Mouse (Mus musculus) olfactory bulb, adult 2 months (tissue): Measurements from ENCODE around the gene Scd1. TPM values are rescaled to one million over a fixed set of nuclear protein-coding genes. Genes with fewer than 3 reads are reported as not detected.

Experiments used
- H3K27ac ChIP-seq: fragments of 200-500 bp; 2 replicates; pipeline ENCODE4 v1.5.1; 2012; ENCODE audit warnings: low read depth, low read length; ENCODE audit not compliant: insufficient read depth
- H3K4me1 ChIP-seq: fragments of 200-500 bp; 2 replicates; pipeline ENCODE4 v1.6.1; 2012; ENCODE audit warnings: low read length; ENCODE audit not compliant: control insufficient read depth, insufficient read depth
- H3K4me3 ChIP-seq: fragments of 200-500 bp; 2 replicates; pipeline ENCODE4 v1.5.1; 2012; ENCODE audit warnings: mild to moderate bottlenecking, low read depth, low read length, moderate library complexity; ENCODE audit not compliant: insufficient read depth
- CTCF ChIP-seq: fragments of 200-500 bp; IDR thresholded peaks from 2 replicates; pipeline ENCODE4 v1.5.1; 2012; ENCODE audit warnings: low read depth, mild to moderate bottlenecking, low read length, moderate library complexity; ENCODE audit not compliant: insufficient read depth
- POLR2A ChIP-seq: fragments of 200-500 bp; IDR thresholded peaks from 2 replicates; pipeline ENCODE4 v1.6.1; 2012; ENCODE audit warnings: mild to moderate bottlenecking, low read depth, low read length, moderate library complexity; ENCODE audit not compliant: insufficient read depth
- WGBS: fragments of 180-500 bp; shearing (Covaris S2); methylation state at CpG from one replicate; pipeline ENCODE4 v1.1.7; 2018; 5-methylcytosine and 5-hydroxymethylcytosine counted together
- polyA plus RNA-seq: library from polyadenylated mRNA; stranded (reverse); fragments of >200 nt; gene quantifications from 2 replicates; pipeline ENCODE4 v1.2.4, GENCODE M21; 2012; ENCODE audit warnings: low replicate concordance; ENCODE audit not compliant: missing spikeins, insufficient read depth, insufficient read length

Gene Scd1
- polyA plus RNA-seq, 1 experiment: not detected

DNA sequence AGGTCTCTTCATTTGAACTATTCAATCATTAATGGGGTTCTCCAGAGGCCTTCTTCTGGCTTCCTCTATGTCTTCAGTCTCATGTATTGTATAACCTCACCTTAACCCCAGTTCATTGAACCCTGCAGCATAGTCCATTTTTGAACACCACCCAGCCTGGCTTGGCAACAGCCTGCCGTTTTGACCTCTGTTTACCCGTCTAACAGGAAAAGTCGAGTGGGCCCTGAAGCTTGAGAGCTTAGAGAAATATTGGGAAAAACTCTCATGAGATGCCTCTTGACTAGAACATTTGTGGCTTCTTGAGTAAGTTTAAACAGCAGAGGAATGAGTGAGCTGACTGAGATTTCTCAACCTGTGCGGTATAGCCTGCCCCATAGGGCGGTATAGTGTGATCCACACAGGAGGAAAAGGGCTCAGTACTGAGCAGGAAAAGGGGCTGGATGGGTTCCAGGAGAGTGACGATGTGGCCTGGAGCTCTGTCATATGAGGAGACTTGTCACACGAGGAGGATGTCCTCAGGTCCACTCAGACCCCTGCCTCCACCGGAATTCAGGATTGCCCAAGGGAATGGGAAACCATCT lies 14.5 kb upstream of the Scd1 start:
- WGBS: 84% methylated on average over 8 of the region's 8 CpGs

DNA sequence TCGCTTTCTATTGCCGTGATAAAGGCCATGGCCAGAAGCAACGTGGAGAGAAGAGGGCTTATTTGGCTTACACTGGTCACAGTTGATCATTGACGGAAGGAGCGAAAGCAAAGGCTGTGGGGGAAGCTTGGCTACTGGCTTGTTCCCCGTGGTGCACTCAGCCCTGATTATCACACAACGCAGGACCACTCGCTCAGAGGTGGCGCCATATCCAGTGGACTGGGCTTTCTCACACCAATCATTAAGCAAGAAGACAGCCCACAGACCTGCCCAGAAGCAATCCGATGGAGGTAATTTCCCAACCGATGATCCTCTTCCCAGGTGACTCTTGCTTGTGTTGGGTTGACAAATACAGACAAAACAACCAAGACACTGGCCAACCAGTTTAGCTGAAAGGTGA lies 11.9 kb upstream of the Scd1 start:
- H3K4me3 ChIP-seq: no peak overlapping the region
- no peak for TF ChIP-seq CTCF
- no peak for TF ChIP-seq POLR2A
- no peak overlapping the region for H3K27ac ChIP-seq
- H3K4me1 ChIP-seq: no peaks in the 10 kb centered on the region
- 51% methylated on average over 11 of the region's 11 CpGs for WGBS

More for the DNA sequence above, 14.5 kb upstream of the Scd1 start:
- H3K4me1 ChIP-seq: no peaks in the 10 kb centered on the region
- no peak for TF ChIP-seq POLR2A
- TF ChIP-seq CTCF: no peak
- H3K27ac ChIP-seq: no peak overlapping the region
- no peak overlapping the region for H3K4me3 ChIP-seq

DNA sequence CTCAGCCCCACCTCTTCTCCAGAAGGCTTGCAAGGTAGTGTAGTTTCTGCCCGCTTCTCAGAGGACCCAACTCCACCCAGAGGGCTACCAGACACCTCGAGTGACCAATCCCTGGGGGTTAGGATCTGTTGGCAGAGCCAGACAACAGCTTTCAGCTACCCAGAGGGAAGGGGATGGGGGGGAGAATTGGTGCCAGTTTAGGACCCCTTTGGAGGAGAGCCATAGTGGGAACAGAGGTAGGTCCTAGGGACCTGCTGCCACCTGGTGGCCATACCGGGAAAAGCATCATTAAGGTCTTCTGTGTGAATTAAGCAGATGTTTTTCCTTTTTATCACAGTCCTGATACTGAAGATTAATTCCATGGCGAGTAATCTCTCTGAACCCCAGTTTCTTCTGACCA lies 11.3 kb upstream of the Scd1 start:
- H3K4me3 ChIP-seq: no peak overlapping the region
- WGBS: 22% methylated on average over 4 of the region's 4 CpGs

DNA sequence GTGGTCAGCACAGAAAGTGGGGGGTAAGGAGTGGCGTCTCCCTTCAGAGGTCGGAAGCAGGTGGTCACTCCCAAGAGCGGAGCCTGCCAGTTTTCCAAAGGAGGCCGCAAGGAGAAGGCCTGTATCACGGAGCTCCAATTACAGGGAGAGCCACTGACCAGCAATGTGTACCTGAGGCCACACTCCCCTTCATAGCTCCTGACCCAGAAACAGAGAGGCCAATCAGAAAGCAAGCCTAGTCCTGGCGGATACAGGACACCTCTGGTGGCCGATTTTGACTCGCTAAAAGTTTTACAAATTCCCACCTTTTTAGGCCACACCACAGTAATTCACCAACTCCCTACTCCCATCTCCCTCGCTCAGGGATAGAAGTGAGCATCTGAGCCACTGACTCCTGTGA lies 10.9 kb upstream of the Scd1 start:
- TF ChIP-seq CTCF (no peak), POLR2A (no peak)
- WGBS: 78% methylated on average over 9 of the region's 9 CpGs
- Histone ChIP-seq H3K4me3 (no peak overlapping the region), H3K27ac (no peak overlapping the region), H3K4me1 (no peaks in the 10 kb centered on the region)

More for the DNA sequence above, 11.3 kb upstream of the Scd1 start:
- Histone ChIP-seq H3K27ac (no peak overlapping the region), H3K4me1 (no peaks in the 10 kb centered on the region)
- TF ChIP-seq CTCF (peak; percentile 41), POLR2A (no peak)

DNA sequence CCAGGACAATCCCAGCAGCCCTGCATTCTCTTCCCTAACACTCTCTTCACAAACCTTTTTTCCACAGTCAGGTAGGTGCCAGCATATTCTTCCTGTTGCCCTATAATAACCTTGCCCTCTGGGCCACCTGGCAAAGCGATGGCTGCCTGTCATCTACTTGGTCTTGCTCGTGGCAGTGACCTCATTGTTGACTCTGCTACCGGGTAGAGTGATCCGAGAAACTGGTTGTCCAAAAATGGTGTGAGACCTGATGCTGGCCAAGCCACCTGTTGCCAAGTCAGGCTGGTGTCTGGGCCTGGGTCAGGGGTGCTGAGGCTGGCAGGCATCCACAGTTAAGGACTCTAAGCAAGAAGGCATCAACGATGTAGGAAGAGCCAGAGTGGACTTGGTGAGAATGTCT lies 10.4 kb upstream of the Scd1 start:
- whole genome bisulfite sequencing: 88% methylated on average over 5 of the region's 5 CpGs
- no peak overlapping the region for H3K4me3 ChIP-seq
- no peak overlapping the region for H3K27ac ChIP-seq
- TF ChIP-seq CTCF: no peak
- no peak for TF ChIP-seq POLR2A
- H3K4me1 ChIP-seq: no peaks in the 10 kb centered on the region

DNA sequence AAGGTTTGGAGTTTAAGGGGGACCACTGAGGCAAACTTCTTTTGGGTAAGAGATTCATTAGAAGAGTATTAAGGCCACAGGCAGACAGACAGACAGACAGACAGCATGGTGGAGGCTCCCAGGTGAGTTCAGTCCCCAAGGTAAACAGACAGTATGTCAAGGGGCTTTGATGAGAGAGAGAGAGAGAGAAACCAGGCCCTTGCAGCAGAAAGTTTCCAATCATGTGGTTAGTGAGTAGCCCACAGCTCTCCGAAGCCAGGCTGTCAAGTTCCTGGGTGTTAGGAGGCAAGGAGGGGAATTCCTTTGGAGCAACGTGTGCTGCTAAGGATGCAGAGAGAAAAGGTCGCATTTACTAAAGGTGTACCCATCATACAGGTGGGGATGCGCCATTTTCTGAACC lies 9.8 kb upstream of the Scd1 start:
- H3K4me3 ChIP-seq: no peak overlapping the region
- WGBS: 77% methylated on average over 4 of the region's 4 CpGs
- TF ChIP-seq CTCF (no peak), POLR2A (no peak)
- H3K27ac ChIP-seq: no peak overlapping the region
- no peaks in the 10 kb centered on the region for H3K4me1 ChIP-seq

DNA sequence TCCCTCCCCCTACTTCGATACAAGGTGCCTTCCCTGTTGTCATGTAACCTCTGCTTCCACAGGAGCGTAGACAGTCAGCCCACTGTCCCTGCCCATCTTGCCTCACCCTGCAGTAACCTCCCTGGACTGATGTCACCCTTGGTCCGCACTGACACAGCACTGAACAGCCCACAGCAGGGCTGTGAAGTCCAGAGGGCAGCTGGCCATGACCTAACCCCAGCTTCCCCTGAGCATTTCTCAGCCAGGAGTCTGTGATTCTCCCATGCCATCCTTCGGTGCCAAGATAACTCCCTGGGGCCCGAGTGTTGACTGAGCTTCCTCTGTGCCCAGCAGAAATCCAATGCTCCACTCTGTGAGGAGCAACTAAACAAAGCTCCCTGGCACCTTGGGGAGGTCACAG lies 8.6 kb upstream of the Scd1 start:
- H3K27ac ChIP-seq: no peak overlapping the region
- no peak for TF ChIP-seq POLR2A
- TF ChIP-seq CTCF: no peak
- 85% methylated on average over 5 of the region's 5 CpGs for WGBS
- H3K4me1 ChIP-seq: no peaks in the 10 kb centered on the region
- no peak overlapping the region for H3K4me3 ChIP-seq

DNA sequence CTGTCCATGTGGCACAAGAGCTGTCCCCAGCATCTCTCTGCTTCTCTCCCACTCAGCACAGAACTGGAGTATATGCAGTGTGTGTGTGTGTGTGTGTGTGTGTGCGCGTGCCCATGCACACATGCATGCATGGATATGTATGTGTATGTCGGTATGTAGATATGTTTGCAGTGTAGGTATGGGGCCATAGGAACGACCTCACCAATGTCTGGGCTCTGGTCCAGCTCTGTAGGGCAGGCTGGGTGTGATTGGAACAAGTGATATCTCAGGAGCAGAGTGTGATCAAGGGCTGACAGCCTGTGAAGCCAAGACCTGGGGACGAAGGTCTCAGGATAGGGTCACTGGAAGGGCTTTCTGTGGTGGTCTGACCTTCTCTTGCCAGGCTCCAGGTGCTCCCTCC lies 7.8 kb upstream of the Scd1 start:
- TF ChIP-seq CTCF (no peak), POLR2A (no peak)
- 93% methylated on average over 5 of the region's 5 CpGs for WGBS
- Histone ChIP-seq H3K27ac (no peak overlapping the region), H3K4me3 (no peak overlapping the region), H3K4me1 (no peaks in the 10 kb centered on the region)

DNA sequence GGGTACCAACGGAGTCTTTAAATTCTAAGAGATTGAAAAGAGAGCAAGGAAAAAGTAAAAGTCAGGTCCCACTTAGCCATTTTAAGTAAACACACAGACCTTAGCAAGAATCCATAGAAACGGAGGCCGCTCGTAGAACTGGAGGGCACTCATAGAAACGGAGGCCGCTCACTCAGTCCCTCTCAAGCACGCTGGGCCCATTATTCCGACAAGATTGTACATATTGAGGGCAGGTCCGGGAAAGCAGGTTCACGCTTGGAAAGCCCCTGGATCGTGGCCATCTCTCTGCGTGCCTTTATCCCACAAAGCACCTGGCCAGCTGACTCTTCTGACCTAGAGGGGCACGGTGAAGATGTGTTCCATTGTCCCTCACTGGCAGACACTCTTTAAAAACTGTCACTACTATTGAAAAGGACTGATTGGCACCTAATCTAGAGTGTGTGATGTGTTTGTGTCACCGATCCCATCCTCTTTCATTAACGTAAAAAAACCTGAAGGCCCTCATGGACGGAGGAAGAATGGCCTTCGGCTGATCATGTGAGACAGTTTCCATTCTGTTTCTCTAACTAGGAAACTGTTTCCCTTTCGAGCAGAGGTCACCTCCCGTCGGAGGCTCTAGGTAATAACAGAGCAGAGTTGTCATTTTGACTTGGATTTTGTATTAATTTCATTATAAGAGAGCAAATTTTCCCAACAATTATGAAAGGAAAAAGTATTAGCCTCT lies 2.8 kb upstream of the Scd1 start:
- Histone ChIP-seq H3K4me1 (peaks cover 12% of the 10 kb centered on the region), H3K27ac (no peak overlapping the region), H3K4me3 (no peak overlapping the region)
- WGBS: 94% methylated on average over 20 of the region's 20 CpGs
- no peak for TF ChIP-seq CTCF

DNA sequence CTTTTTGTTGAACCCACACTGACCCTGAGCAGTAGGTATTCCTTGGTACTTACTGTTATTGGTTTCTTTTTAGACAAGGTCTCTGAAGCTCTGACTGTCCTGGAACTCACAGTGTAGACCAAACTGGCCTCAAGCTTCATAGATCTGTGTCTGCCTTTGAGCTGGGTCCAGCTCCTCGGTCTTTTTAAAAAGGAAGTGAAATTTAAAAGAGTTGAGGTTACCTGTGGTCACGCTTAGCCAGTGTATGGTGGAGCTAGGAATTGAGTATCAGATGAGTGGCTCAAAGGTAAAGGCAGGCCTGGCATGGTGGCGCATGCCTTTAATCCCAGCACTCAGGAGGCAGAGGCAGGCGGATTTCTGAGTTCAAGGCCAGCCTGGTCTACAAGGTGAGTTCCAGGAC lies 916 bp upstream of the Scd1 start:
- no peak for TF ChIP-seq CTCF
- no peak for TF ChIP-seq POLR2A
- 84% methylated on average over 4 of the region's 4 CpGs for WGBS
- Histone ChIP-seq H3K4me1 (peaks cover 12% of the 10 kb centered on the region), H3K27ac (no peak overlapping the region), H3K4me3 (peak overlapping the region; percentile 58; the same call in 1 of the 2 replicates)
